Mouse (Mus musculus) ES-Bruce4 (cell line): Measurements from ENCODE around the gene Gm21972. TPM values are rescaled to one million over a fixed set of nuclear protein-coding genes. Genes with fewer than 3 reads are reported as not detected.

Experiments used
- H3K27ac ChIP-seq: 2 replicates; pipeline ENCODE4 v1.5.1; 2012; ENCODE audit warnings: low read length, inconsistent platforms; ENCODE audit not compliant: insufficient read depth
- H3K27me3 ChIP-seq: 2 replicates; pipeline ENCODE4 v1.6.1; 2012; ENCODE audit warnings: mild to moderate bottlenecking, low read length, inconsistent platforms; ENCODE audit not compliant: control insufficient read depth, poor library complexity, insufficient read depth, severe bottlenecking
- H3K36me3 ChIP-seq: 2 replicates; pipeline ENCODE4 v1.6.1; 2012; ENCODE audit warnings: inconsistent platforms, mild to moderate bottlenecking, low read length, moderate library complexity; ENCODE audit not compliant: control insufficient read depth, poor library complexity, insufficient read depth, severe bottlenecking
- H3K4me1 ChIP-seq: one replicate; pipeline ENCODE4 v1.8.1; 2011; ENCODE audit warnings: low read length; ENCODE audit not compliant: control insufficient read depth, insufficient read depth
- H3K4me3 ChIP-seq: 2 replicates; pipeline ENCODE4 v1.5.1; 2011; ENCODE audit warnings: low read depth, mild to moderate bottlenecking, low read length
- H3K9ac ChIP-seq: 2 replicates; pipeline ENCODE4 v1.6.1; 2012; ENCODE audit warnings: low read depth, mild to moderate bottlenecking, inconsistent platforms; ENCODE audit not compliant: poor library complexity, severe bottlenecking
- H3K9me3 ChIP-seq: replicated peaks from 2 replicates; pipeline ENCODE4 v1.6.1; 2012; ENCODE audit warnings: mild to moderate bottlenecking, low read length, inconsistent platforms; ENCODE audit not compliant: control insufficient read depth, poor library complexity, insufficient read depth, severe bottlenecking
- CTCF ChIP-seq: IDR thresholded peaks from one replicate; pipeline ENCODE4 v1.8.1; 2011; ENCODE audit warnings: low read depth, low read length
- EP300 ChIP-seq: IDR thresholded peaks from 2 replicates; pipeline ENCODE4 v1.6.1; 2011; ENCODE audit warnings: low read depth, low read length; ENCODE audit not compliant: insufficient read depth
- POLR2A ChIP-seq: IDR thresholded peaks from one replicate; pipeline ENCODE4 v1.8.1; 2011; ENCODE audit warnings: low read length; ENCODE audit not compliant: insufficient read depth
- polyA plus RNA-seq: library from polyadenylated mRNA; stranded (reverse); fragments of >200 nt; gene quantifications from 2 replicates; pipeline ENCODE4 v1.2.4, GENCODE M21; 2011; ENCODE audit warnings: low read depth; ENCODE audit not compliant: missing spikeins, insufficient read depth, insufficient read length

The Gm21972 gene
- polyA plus RNA-seq, 1 experiment, result 4.1 TPM

DNA sequence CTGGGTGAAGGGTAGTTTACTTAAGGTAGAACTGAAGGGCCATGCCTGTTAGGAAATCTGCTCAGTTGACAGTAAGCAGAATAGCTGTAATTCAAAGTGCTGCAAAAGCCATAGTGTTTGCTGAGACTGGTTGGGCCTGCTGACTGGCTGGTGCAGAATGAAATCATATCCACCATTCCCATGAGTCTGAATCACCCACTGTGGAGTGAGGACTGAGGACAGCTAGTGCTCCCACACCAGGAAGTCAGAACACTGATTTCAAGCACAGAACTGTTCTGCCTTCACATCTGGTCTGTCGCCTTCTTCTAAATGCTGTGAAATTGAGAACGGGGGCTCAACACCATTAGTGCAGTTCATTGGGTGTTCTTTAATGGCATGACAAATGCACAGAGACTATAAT lies 7.4 kb upstream of the Gm21972 start:
- Histone ChIP-seq H3K4me3 (no peak overlapping the region), H3K36me3 (peaks cover 56% of the 10 kb centered on the region), H3K9me3 (no peaks in the 10 kb centered on the region), H3K27ac (no peak overlapping the region), H3K9ac (no peak overlapping the region), H3K4me1 (no peaks in the 10 kb centered on the region), H3K27me3 (no peaks in the 10 kb centered on the region)
- TF ChIP-seq POLR2A (no peak), CTCF (no peak), EP300 (no peak)

DNA sequence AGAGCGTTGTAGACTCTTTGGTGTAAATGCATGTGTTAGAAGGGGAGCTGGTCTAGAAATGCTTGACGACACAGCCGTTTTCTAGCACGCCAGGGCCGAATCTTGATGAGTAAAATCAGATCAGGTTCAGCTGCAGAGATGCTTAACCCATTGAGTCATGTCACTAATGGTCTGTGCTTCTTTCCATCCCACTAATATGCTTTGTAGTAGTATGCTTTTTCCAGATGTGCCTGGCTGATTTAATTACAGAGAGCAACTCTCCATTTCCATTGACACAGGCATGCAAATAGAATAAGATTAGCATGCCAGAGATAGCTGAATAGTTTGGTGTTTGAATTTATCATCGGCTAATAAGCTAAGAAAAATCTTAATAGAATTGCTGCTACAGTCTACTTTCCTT lies 1.9 kb downstream of the Gm21972 start:
- Histone ChIP-seq H3K9ac (no peak overlapping the region), H3K36me3 (peaks cover 61% of the 10 kb centered on the region), H3K27ac (no peak overlapping the region), H3K4me1 (no peaks in the 10 kb centered on the region), H3K9me3 (no peaks in the 10 kb centered on the region), H3K4me3 (no peak overlapping the region), H3K27me3 (no peaks in the 10 kb centered on the region)
- TF ChIP-seq EP300 (no peak), CTCF (no peak), POLR2A (no peak)

DNA sequence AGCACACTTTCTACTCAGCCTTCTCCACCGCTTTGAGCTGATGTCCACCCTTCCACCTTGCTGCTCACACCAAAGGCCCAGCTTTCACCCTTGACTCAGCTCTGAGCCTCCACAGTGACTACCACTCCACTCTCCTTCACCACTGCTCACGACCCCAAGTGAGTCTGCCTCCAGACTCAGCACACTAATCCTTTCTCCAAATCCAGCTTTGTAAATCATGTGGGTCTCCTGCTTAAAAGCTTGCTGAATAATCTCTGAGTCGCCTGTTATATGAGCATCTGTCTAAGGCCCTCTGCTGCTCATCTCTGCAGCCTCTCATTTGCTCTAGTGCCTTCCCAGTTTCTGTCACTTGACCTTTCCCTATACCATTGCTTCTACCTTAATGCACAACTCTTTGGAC lies 7.6 kb downstream of the Gm21972 start:
- H3K9ac ChIP-seq, result no peak overlapping the region
- no peak overlapping the region for H3K27ac ChIP-seq
- no peaks in the 10 kb centered on the region for H3K9me3 ChIP-seq
- H3K36me3 ChIP-seq, result peaks cover 29% of the 10 kb centered on the region
- no peaks in the 10 kb centered on the region for H3K27me3 ChIP-seq
- no peaks in the 10 kb centered on the region for H3K4me1 ChIP-seq
- H3K4me3 ChIP-seq, result no peak overlapping the region
- TF ChIP-seq EP300 (no peak), CTCF (no peak), POLR2A (no peak)

DNA sequence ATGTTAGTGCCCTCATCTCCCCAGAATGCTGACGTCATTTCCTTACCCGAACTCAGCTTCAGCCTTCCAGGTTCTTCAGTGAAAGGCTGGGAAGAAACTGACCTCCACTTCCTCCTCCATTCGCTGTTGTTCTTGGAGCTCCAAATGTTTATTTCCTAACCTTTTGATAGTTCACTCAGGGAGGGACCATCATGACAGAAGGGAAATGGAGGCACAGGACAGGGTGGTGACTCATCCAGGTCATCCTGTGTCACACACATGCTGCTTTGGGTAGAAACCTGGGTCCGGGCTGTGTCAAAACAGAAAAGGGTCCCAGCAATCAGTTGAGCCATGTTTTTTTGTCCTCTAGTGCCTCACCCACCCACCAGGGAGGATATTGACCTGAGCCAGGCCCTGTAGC lies 9.7 kb downstream of the Gm21972 start:
- no peaks in the 10 kb centered on the region for H3K9me3 ChIP-seq
- H3K27me3 ChIP-seq, result no peaks in the 10 kb centered on the region
- H3K4me3 ChIP-seq, result no peak overlapping the region
- H3K36me3 ChIP-seq, result peaks cover 13% of the 10 kb centered on the region
- no peak overlapping the region for H3K27ac ChIP-seq
- no peaks in the 10 kb centered on the region for H3K4me1 ChIP-seq
- TF ChIP-seq POLR2A (no peak), CTCF (no peak), EP300 (no peak)
- H3K9ac ChIP-seq, result no peak overlapping the region

DNA sequence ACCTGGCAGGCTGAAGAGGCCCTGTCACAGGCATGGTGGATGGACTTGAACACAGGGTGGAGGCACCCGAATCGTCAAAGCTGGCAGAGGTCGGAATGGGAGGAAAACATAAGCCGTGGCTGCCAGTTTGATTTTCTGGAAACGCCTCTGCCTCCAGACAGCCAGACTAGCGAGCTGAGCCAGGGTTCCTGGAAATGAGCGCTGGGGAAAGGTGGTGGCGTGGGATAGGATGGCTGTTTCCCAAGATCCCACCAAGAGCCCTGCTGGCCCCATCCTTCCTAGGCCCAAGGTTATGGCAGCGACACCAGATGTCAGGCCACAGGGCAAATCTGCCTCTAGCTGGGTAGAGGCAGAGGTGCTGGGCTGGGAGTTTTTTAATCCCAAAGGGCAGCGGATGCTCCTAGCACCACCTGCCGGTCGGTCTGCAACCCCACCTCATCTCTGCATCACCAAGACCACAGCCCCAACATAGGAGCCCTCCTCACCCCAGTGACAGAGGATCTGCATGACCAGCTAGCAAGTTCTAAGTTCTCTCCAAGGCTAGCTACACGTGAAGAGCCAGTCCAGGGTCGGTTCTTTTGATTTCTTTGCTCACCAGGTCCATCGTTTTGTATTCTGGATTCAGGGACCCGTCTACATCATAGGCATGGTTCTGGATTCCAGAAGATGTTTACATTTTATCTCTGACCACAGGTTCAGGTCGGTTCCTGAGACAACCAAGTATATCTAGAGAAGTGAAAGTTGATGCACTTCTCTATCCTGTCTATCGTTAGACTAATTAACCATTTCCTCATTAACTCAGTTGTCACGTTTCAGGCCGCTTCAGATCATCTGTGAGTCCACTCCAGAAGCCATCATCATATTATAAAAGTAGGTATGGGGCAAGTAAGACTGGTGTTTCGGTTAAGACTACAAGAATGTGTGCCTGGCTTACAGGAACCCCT lies 10.8 kb downstream of the Gm21972 start:
- no peaks in the 10 kb centered on the region for H3K27me3 ChIP-seq
- TF ChIP-seq EP300 (peak; percentile 23; the same call in 1 of the 2 replicates), POLR2A (no peak), CTCF (peak; percentile 69)
- H3K36me3 ChIP-seq, result peaks cover 2% of the 10 kb centered on the region
- no peak overlapping the region for H3K9ac ChIP-seq
- no peak overlapping the region for H3K4me3 ChIP-seq
- H3K4me1 ChIP-seq, result no peaks in the 10 kb centered on the region
- H3K27ac ChIP-seq, result no peak overlapping the region
- no peaks in the 10 kb centered on the region for H3K9me3 ChIP-seq

DNA sequence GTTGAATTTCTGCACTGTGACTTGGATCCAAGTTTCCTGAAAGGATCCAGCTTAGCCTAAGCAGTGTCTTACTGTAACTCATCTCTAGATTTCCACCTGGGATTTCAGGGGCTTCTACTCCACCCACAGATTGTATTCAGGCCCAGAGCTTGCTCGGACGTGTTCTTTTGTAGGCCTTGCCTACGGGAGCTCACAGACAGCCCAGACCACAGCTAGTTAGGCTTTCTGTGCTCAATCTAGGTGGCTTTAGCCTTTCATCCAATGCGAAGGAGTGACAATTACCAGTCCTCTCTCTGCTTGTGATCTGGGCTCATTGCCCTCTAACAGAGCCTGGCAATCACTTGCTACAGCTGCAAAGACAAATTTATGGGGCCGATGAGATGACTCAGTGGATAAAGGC lies 12.9 kb downstream of the Gm21972 start:
- H3K4me1 ChIP-seq, result no peaks in the 10 kb centered on the region
- H3K9me3 ChIP-seq, result no peaks in the 10 kb centered on the region
- no peaks in the 10 kb centered on the region for H3K27me3 ChIP-seq
- no peak overlapping the region for H3K4me3 ChIP-seq
- no peak for TF ChIP-seq POLR2A
- TF ChIP-seq CTCF, result no peak
- TF ChIP-seq EP300, result no peak
- no peaks in the 10 kb centered on the region for H3K36me3 ChIP-seq
- H3K9ac ChIP-seq, result no peak overlapping the region
- H3K27ac ChIP-seq, result no peak overlapping the region
